Mouse (Mus musculus) thymus, postnatal 0 days (tissue): ENCODE data around the gene Maml2. TPM values are rescaled to one million over a fixed set of nuclear protein-coding genes. Genes with fewer than 3 reads are reported as not detected.
A peak's percentile ranks its signal among the peaks of the same experiment; 100 is the strongest.

ENCODE experiments used
- DNase-seq: peaks from one replicate; pipeline ENCODE4 v3.0.0-alpha.2; 2015; ENCODE audit warnings: low spot score
- polyA plus RNA-seq: library from polyadenylated mRNA; unstranded; fragments of >200 nt; fragmentation: Nextera tagmentation; extraction: Ambion mirVana; gene quantifications from 2 replicates; pipeline ENCODE4 v1.2.1, GENCODE M21; 2015

Gene Maml2
- polyA plus RNA-seq, 1 experiment from 2014 or later, result 7.8 TPM

- DNase-seq, result no peak
Observed at GRCm38 (mm10) chr9:13446236-13446635, 148.5 kb downstream of the Maml2 start.

- no peak for DNase-seq
Observed at GRCm38 (mm10) chr9:13446703-13447285, 149.0 kb downstream of the Maml2 start, which contains the start of gene Gm17571. Gene Gm17571 (minus strand): TSS chr9:13446753.

- DNase-seq, result no peak
Observed at GRCm38 (mm10) chr9:13448716-13449115, 151.0 kb downstream of the Maml2 start.

GRCm38 (mm10) chr9:13454651-13455123 is 156.9 kb downstream of the Maml2 start:
- DNase-seq, result no peak

- DNase-seq, result no peak
Observed at GRCm38 (mm10) chr9:13455231-13455630, 157.5 kb downstream of the Maml2 start.

GRCm38 (mm10) chr9:13457774-13458173 is 160.0 kb downstream of the Maml2 start:
- DNase-seq, result no peak

- DNase-seq, result no peak
Observed at GRCm38 (mm10) chr9:13459371-13459770, 161.6 kb downstream of the Maml2 start.

- DNase-seq, result no peak
Observed at GRCm38 (mm10) chr9:13460012-13460411, 162.3 kb downstream of the Maml2 start.

- no peak for DNase-seq
Observed at GRCm38 (mm10) chr9:13460926-13461325, 163.2 kb downstream of the Maml2 start.

GRCm38 (mm10) chr9:13465358-13466020 is 167.7 kb downstream of the Maml2 start:
- peak; percentile 24 for DNase-seq

- DNase-seq, result peak; percentile 84
Observed at GRCm38 (mm10) chr9:13466351-13466750, 168.6 kb downstream of the Maml2 start.

GRCm38 (mm10) chr9:13466816-13467215 is 169.1 kb downstream of the Maml2 start:
- DNase-seq, result peak; percentile 44

GRCm38 (mm10) chr9:13467745-13468144 is 170.0 kb downstream of the Maml2 start:
- DNase-seq, result no peak

- peak; percentile 57 for DNase-seq
Observed at GRCm38 (mm10) chr9:13468778-13469177, 171.0 kb downstream of the Maml2 start.

GRCm38 (mm10) chr9:13470013-13470412 is 172.3 kb downstream of the Maml2 start:
- peak; percentile 64 for DNase-seq

- DNase-seq, result no peak
Observed at GRCm38 (mm10) chr9:13474951-13475350, 177.2 kb downstream of the Maml2 start.

GRCm38 (mm10) chr9:13479275-13479674 is 181.5 kb downstream of the Maml2 start:
- no peak for DNase-seq

- no peak for DNase-seq
Observed at GRCm38 (mm10) chr9:13483199-13484068, 185.7 kb downstream of the Maml2 start.

- peak; percentile 67 for DNase-seq
Observed at GRCm38 (mm10) chr9:13484267-13485240, 186.8 kb downstream of the Maml2 start.

- no peak for DNase-seq
Observed at GRCm38 (mm10) chr9:13485914-13486313, 188.2 kb downstream of the Maml2 start.

- DNase-seq, result no peak
Observed at GRCm38 (mm10) chr9:13491107-13491506, 193.3 kb downstream of the Maml2 start.
